Mouse (Mus musculus) megakaryocyte, embryonic 14.5 days (primary cell): ENCODE measurements around the gene Shc3.

Source experiments
- FLI1 ChIP-seq: IDR thresholded peaks from 2 replicates; pipeline ENCODE4 v1.6.1; 2012; ENCODE audit warnings: low read length, inconsistent platforms, mixed read lengths
- GATA1 ChIP-seq: IDR thresholded peaks from 3 replicates; pipeline ENCODE4 v1.6.1; 2012; ENCODE audit warnings: mixed read lengths, low read length, inconsistent platforms, borderline replicate concordance

- TF ChIP-seq FLI1 (no peak), GATA1 (no peak)
Measured at GRCm38 (mm10) chr13:51409936-51410481, 159.2 kb downstream of the Shc3 start.
